ENCODE assay signal across 8 mouse cellular contexts in genomic region chr10:62507591-62508308, GRCm38 (mm10). TPM values are rescaled to one million over a fixed set of nuclear protein-coding genes. Genes with fewer than 3 reads are reported as not detected.
A peak's percentile ranks its signal among the peaks of the same experiment; 100 is the strongest.
DNase-seq lines count a peak whose midpoint lies in the region.

No protein-coding gene starts in this region.

- intact Hi-C loops in heart, postnatal 14 days (cut with DNase I) = no loop called here

- peak overlapping the region; percentile 65 for H3K4me3 ChIP-seq in erythroblast, embryonic 14.5 days (replicated peaks)
- peak overlapping the region; percentile 94 for H3K4me3 ChIP-seq in megakaryocyte, embryonic 14.5 days (replicated peaks)

- no peaks in the 10 kb centered on the region for H3K36me3 ChIP-seq in erythroblast, embryonic 14.5 days (ENCODE audit: control insufficient read depth)
- H3K36me3 ChIP-seq in megakaryocyte, embryonic 14.5 days (replicated peaks; ENCODE audit: low read length) = peaks cover 17% of the 10 kb centered on the region
- peaks cover 6% of the 10 kb centered on the region for H3K36me3 ChIP-seq in splenic B cell, adult 2 months (ENCODE audit: control insufficient read depth, insufficient read depth, low read length, poor library complexity, severe bottlenecking)

- H3K27me3 ChIP-seq in erythroblast, embryonic 14.5 days (ENCODE audit: control insufficient read depth) = peaks cover 14% of the 10 kb centered on the region
- H3K27me3 ChIP-seq in megakaryocyte, embryonic 14.5 days (replicated peaks) = no peaks in the 10 kb centered on the region
- no peaks in the 10 kb centered on the region for H3K27me3 ChIP-seq in splenic B cell, adult 2 months (ENCODE audit: control insufficient read depth, insufficient read depth, low read length, poor library complexity, severe bottlenecking)

- DNase-seq in right cerebral cortex, postnatal 14 days = peak; percentile 13
- DNase-seq in right cerebral cortex, postnatal 36 days (ENCODE audit: low spot score in 2 of 2) = no peak
- DNase-seq in heart, postnatal 14 days = peak; percentile 65 to 72
- DNase-seq in kidney, postnatal 36 days = peak; percentile 78 to 82
- DNase-seq in splenic B cell, adult 2 months (ENCODE audit: low read depth, low spot score) = peak; percentile 90
- no peak for DNase-seq in cerebellum, postnatal 4 days (ENCODE audit: low spot score in 2 of 2)

- H3K4me1 ChIP-seq in erythroblast, embryonic 14.5 days (ENCODE audit: control insufficient read depth) = peaks cover 62% of the 10 kb centered on the region
- H3K4me1 ChIP-seq in megakaryocyte, embryonic 14.5 days = peaks cover 67% of the 10 kb centered on the region

- H3K9me3 ChIP-seq in erythroblast, embryonic 14.5 days (ENCODE audit: control insufficient read depth, low read length) = no peaks in the 10 kb centered on the region
- H3K9me3 ChIP-seq in megakaryocyte, embryonic 14.5 days = no peaks in the 10 kb centered on the region

RNA-seq across cellular contexts. Expression of gene Srgn, which starts 19.5 kb away (rescaled TPM):
- 0.97 and 2.5 TPM in 2 replicates for polyA plus RNA-seq in erythroblast, embryonic 14.5 days (2012)
- total RNA-seq in heart, postnatal 14 days (2021) = 10 to 100 TPM; 41.0 to 41.1 TPM
- polyA plus RNA-seq in megakaryocyte, embryonic 14.5 days (2012; ENCODE audit: insufficient read depth, low replicate concordance) = 95.0 and 696 TPM in 2 replicates

RNA-seq across cellular contexts. Expression of gene Vps26a, which starts 21.1 kb away (rescaled TPM):
- polyA plus RNA-seq in erythroblast, embryonic 14.5 days (2012) = 1.4 and 1.5 TPM in 2 replicates
- total RNA-seq in heart, postnatal 14 days (2021) = 10 to 100 TPM; 45.2 to 45.5 TPM
- 1.1 and 8.9 TPM in 2 replicates for polyA plus RNA-seq in megakaryocyte, embryonic 14.5 days (2012; ENCODE audit: insufficient read depth, low replicate concordance)

RNA-seq across cellular contexts. Expression of gene Supv3l1, which starts 58.2 kb away (rescaled TPM):
- polyA plus RNA-seq in erythroblast, embryonic 14.5 days (2012) = 1.4 and 2.5 TPM in 2 replicates
- 10 to 100 TPM; 30.4 to 35.6 TPM for total RNA-seq in heart, postnatal 14 days (2021)
- 10.9 TPM in 2 replicates for polyA plus RNA-seq in megakaryocyte, embryonic 14.5 days (2012; ENCODE audit: insufficient read depth, low replicate concordance)

RNA-seq across cellular contexts. Expression of gene 4930507D05Rik, which starts 58.5 kb away (rescaled TPM):
- not detected in 2 replicates for polyA plus RNA-seq in erythroblast, embryonic 14.5 days (2012)
- total RNA-seq in heart, postnatal 14 days (2021) = under 1 TPM; 0.32 to 0.33 TPM
- not detected in 2 replicates for polyA plus RNA-seq in megakaryocyte, embryonic 14.5 days (2012; ENCODE audit: insufficient read depth, low replicate concordance)

Comparison
In these comparisons a context has a peak if more than half of its experiments do, and no peak if none do; other contexts are left out.
1. DNase-seq: peak in right cerebral cortex, postnatal 14 days (single experiment), heart, postnatal 14 days (2 of 2), kidney, postnatal 36 days (2 of 2) and splenic B cell, adult 2 months (single experiment); none in right cerebral cortex, postnatal 36 days (0 of 2) and cerebellum, postnatal 4 days (0 of 2).
2. RNA of gene Srgn, which starts 19.5 kb away (polyA plus RNA-seq): 95.0 to 696 TPM in megakaryocyte, embryonic 14.5 days; 0.97 to 2.5 TPM in erythroblast, embryonic 14.5 days; every median in the first group is over 10 times any median in the second.